Comparison of ENCODE assay signal across 10 mouse cellular contexts in the genomic region with DNA sequence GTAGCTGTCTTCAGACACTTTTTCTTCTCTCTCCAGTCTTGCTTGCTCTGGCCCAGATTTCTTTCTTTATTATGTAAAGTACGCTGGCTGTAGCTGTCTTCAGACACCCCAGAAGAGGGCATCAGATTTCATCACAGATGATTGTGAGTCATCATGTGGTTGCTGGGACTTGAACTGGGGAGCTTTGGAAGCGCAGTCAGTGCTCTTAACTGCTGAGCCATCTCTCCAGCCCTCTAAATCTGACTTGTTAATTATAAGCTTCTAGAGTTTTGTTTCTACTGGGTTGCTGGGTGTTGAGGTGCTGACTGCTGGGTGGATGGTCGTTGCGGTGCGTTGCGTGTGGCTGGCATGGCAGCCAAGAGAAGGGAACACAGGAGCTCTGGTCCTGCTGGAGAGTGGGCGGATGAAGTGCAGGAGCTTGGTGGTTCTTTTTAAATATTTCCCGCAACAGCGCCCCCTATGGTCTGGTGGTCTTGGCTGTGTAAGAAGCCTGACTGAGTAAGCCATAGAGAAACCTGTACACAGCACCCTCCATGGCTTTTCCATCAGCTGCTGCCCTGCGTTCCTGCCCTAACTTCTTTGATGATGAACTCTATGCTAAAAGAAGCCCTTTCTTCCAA. TPM values are rescaled to one million over a fixed set of nuclear protein-coding genes. Genes with fewer than 3 reads are reported as not detected.
DNase-seq lines count a peak whose midpoint lies in the region; ATAC-seq and TF ChIP-seq lines count a peak whose summit lies in the region.
"Had no signal": no experiment of that assay in that cellular context is flagged by ENCODE, and none has a peak within 500 bp of the region (broad histone marks: within the 10 kb centered on the region; RNA-seq: fewer than 3 reads in every experiment).

No protein-coding gene starts in this region.

- no peak overlapping the region for H3K27ac ChIP-seq in intestine, embryonic 14.5 days (ENCODE audit: low read depth)
- no peak overlapping the region for H3K27ac ChIP-seq in intestine, embryonic 16.5 days (ENCODE audit: low read length)
- no peak overlapping the region for H3K27ac ChIP-seq in bone marrow macrophage, adult 2 months (ENCODE audit: insufficient read depth, low read depth, low read length)
- H3K27ac ChIP-seq in liver, embryonic 13.5 days: no peak overlapping the region
- no peak overlapping the region for H3K27ac ChIP-seq in forebrain, embryonic 14.5 days (ENCODE audit: low read depth, low read length)
- H3K27ac ChIP-seq: embryonic facial prominence, embryonic 12.5 days; limb, embryonic 12.5 days had no signal

- H3K4me2 ChIP-seq in intestine, embryonic 14.5 days (ENCODE audit: low read length): no peak overlapping the region
- H3K4me2 ChIP-seq in intestine, embryonic 16.5 days (ENCODE audit: low read depth, low read length): no peak overlapping the region
- no peak overlapping the region for H3K4me2 ChIP-seq in liver, embryonic 13.5 days
- H3K4me2 ChIP-seq in forebrain, embryonic 14.5 days (ENCODE audit: low read length): no peak overlapping the region
- H3K4me2 ChIP-seq: embryonic facial prominence, embryonic 12.5 days; limb, embryonic 12.5 days had no signal

- TF ChIP-seq CTCF in bone marrow macrophage, adult 2 months (IDR thresholded peaks at IDR 0.05; ENCODE audit: low read depth, low read length): peak; percentile 54

- 70% methylated on average over 10 of the region's 10 CpGs for WGBS in intestine, embryonic 14.5 days
- 71% methylated on average over 10 of the region's 10 CpGs for WGBS in intestine, embryonic 16.5 days
- WGBS in liver, embryonic 13.5 days (ENCODE audit: insufficient replicate concordance): 69% methylated on average over 10 of the region's 10 CpGs
- WGBS in forebrain, embryonic 14.5 days: 61% methylated on average over 10 of the region's 10 CpGs

- H3K9me3 ChIP-seq in intestine, embryonic 14.5 days (ENCODE audit: control insufficient read depth, low read length): no peaks in the 10 kb centered on the region
- H3K9me3 ChIP-seq in intestine, embryonic 16.5 days (ENCODE audit: control insufficient read depth, low read length): peaks cover under 1% of the 10 kb centered on the region; the same call in 1 of the 2 replicates
- H3K9me3 ChIP-seq in liver, embryonic 13.5 days (replicated peaks): no peaks in the 10 kb centered on the region
- H3K9me3 ChIP-seq in forebrain, embryonic 14.5 days (replicated peaks; ENCODE audit: control insufficient read depth, low read length): no peaks in the 10 kb centered on the region
- H3K9me3 ChIP-seq: embryonic facial prominence, embryonic 12.5 days; limb, embryonic 12.5 days had no signal

- no peak for ATAC-seq in intestine, embryonic 14.5 days (replicated peaks; ENCODE audit: low FRiP score, low TSS enrichment, low read depth)
- no peak for ATAC-seq in intestine, embryonic 16.5 days
- ATAC-seq in liver, embryonic 13.5 days (ENCODE audit: low read depth): no peak
- ATAC-seq in forebrain, embryonic 14.5 days: no peak

- no peak for TF ChIP-seq POLR2A in bone marrow macrophage, adult 2 months (IDR thresholded peaks at IDR 0.05; ENCODE audit: borderline replicate concordance, low read depth, low read length)

- no peaks in the 10 kb centered on the region for H3K4me1 ChIP-seq in intestine, embryonic 14.5 days (replicated peaks; ENCODE audit: control insufficient read depth, insufficient read depth, low read length)
- no peaks in the 10 kb centered on the region for H3K4me1 ChIP-seq in intestine, embryonic 16.5 days (ENCODE audit: control insufficient read depth, insufficient read depth, low read length)
- H3K4me1 ChIP-seq in bone marrow macrophage, adult 2 months (ENCODE audit: control insufficient read depth, insufficient read depth, low read length): peaks cover 4% of the 10 kb centered on the region; the same call in 1 of the 2 replicates
- H3K4me1 ChIP-seq in liver, embryonic 13.5 days (replicated peaks): no peaks in the 10 kb centered on the region
- H3K4me1 ChIP-seq in forebrain, embryonic 14.5 days (ENCODE audit: control insufficient read depth, insufficient read depth, low read length): no peaks in the 10 kb centered on the region
- H3K4me1 ChIP-seq: embryonic facial prominence, embryonic 12.5 days; limb, embryonic 12.5 days had no signal

- peaks cover 91% of the 10 kb centered on the region for H3K36me3 ChIP-seq in intestine, embryonic 14.5 days (ENCODE audit: control insufficient read depth, insufficient read depth, low read length)
- H3K36me3 ChIP-seq in intestine, embryonic 16.5 days (ENCODE audit: control insufficient read depth, insufficient read depth, low read length): peaks cover 19% of the 10 kb centered on the region
- H3K36me3 ChIP-seq in liver, embryonic 13.5 days: peaks cover 77% of the 10 kb centered on the region
- peaks cover 85% of the 10 kb centered on the region for H3K36me3 ChIP-seq in forebrain, embryonic 14.5 days (ENCODE audit: control insufficient read depth, insufficient read depth, low read length)

- no peak overlapping the region for H3K9ac ChIP-seq in intestine, embryonic 14.5 days (ENCODE audit: low read length)
- H3K9ac ChIP-seq in intestine, embryonic 16.5 days (ENCODE audit: low read depth, low read length): no peak overlapping the region
- no peak overlapping the region for H3K9ac ChIP-seq in liver, embryonic 13.5 days
- H3K9ac ChIP-seq in forebrain, embryonic 14.5 days (ENCODE audit: low read length): no peak overlapping the region
- H3K9ac ChIP-seq: embryonic facial prominence, embryonic 12.5 days; limb, embryonic 12.5 days had no signal

- H3K27me3 ChIP-seq in intestine, embryonic 14.5 days (replicated peaks; ENCODE audit: control insufficient read depth, insufficient read depth, low read length): no peaks in the 10 kb centered on the region
- no peaks in the 10 kb centered on the region for H3K27me3 ChIP-seq in intestine, embryonic 16.5 days (replicated peaks; ENCODE audit: control insufficient read depth, insufficient read depth, low read length)
- no peaks in the 10 kb centered on the region for H3K27me3 ChIP-seq in liver, embryonic 13.5 days
- no peaks in the 10 kb centered on the region for H3K27me3 ChIP-seq in forebrain, embryonic 14.5 days (replicated peaks; ENCODE audit: control insufficient read depth, insufficient read depth, low read length)
- H3K27me3 ChIP-seq: embryonic facial prominence, embryonic 12.5 days; limb, embryonic 12.5 days had no signal

- peak; percentile 60 for DNase-seq in intestine, embryonic 14.5 days (ENCODE audit: low spot score)
- DNase-seq in CD8-positive naive resting alpha-beta T cell, adult 2 months (ENCODE audit: low read depth in 2 of 2, low spot score in 2 of 2): peak; percentile 23 to 57
- peak; percentile 21 for DNase-seq in liver, embryonic 13.5 days
- peak; percentile 56 for DNase-seq in thymus, postnatal 0 days (ENCODE audit: low spot score)
- DNase-seq in forebrain, embryonic 14.5 days (ENCODE audit: low spot score): no peak
- DNase-seq in cerebellum, adult 8-10 months: no peak

- no peak overlapping the region for H3K4me3 ChIP-seq in intestine, embryonic 14.5 days (ENCODE audit: low read depth, low read length)
- no peak overlapping the region for H3K4me3 ChIP-seq in intestine, embryonic 16.5 days (ENCODE audit: low read length)
- no peak overlapping the region for H3K4me3 ChIP-seq in bone marrow macrophage, adult 2 months (ENCODE audit: insufficient read depth, low read length)
- no peak overlapping the region for H3K4me3 ChIP-seq in liver, embryonic 13.5 days (replicated peaks)
- H3K4me3 ChIP-seq in forebrain, embryonic 14.5 days (ENCODE audit: low read depth, low read length): no peak overlapping the region
- H3K4me3 ChIP-seq: embryonic facial prominence, embryonic 12.5 days; limb, embryonic 12.5 days had no signal

RNA-seq across cellular contexts. Expression of a gene that starts 14.8 kb away (rescaled TPM):
- polyA plus RNA-seq in intestine, embryonic 14.5 days (2014; fragmentation: Nextera tagmentation; extraction: Ambion mirVana): 81.9 and 86.6 TPM in 2 replicates
- 97.2 and 103 TPM in 2 replicates for polyA plus RNA-seq in intestine, embryonic 16.5 days (2015; fragmentation: Nextera tagmentation; extraction: Ambion mirVana)
- polyA plus RNA-seq in bone marrow macrophage, adult 2 months (2012; ENCODE audit: insufficient read depth, insufficient read length, missing spikeins): 39.2 and 40.0 TPM in 2 replicates
- 45.2 and 50.6 TPM in 2 replicates for polyA plus RNA-seq in liver, embryonic 13.5 days (2015; fragmentation: Nextera tagmentation; extraction: Ambion mirVana)
- polyA plus RNA-seq in thymus, postnatal 0 days (2015; fragmentation: Nextera tagmentation; extraction: Ambion mirVana): 77.3 and 85.7 TPM in 2 replicates
- 97.8 and 108 TPM in 2 replicates for polyA plus RNA-seq in forebrain, embryonic 14.5 days (2014; fragmentation: Nextera tagmentation; extraction: Ambion mirVana)

RNA-seq across cellular contexts. Expression of a gene that starts 52.7 kb away (rescaled TPM):
- polyA plus RNA-seq in intestine, embryonic 14.5 days (2014; fragmentation: Nextera tagmentation; extraction: Ambion mirVana): 3.9 and 4.8 TPM in 2 replicates
- 3.4 and 3.7 TPM in 2 replicates for polyA plus RNA-seq in intestine, embryonic 16.5 days (2015; fragmentation: Nextera tagmentation; extraction: Ambion mirVana)
- polyA plus RNA-seq in bone marrow macrophage, adult 2 months (2012; ENCODE audit: insufficient read depth, insufficient read length, missing spikeins): 8.1 and 9.2 TPM in 2 replicates
- polyA plus RNA-seq in liver, embryonic 13.5 days (2015; fragmentation: Nextera tagmentation; extraction: Ambion mirVana): 0.29 and 0.49 TPM in 2 replicates
- 1.8 TPM in 2 replicates for polyA plus RNA-seq in thymus, postnatal 0 days (2015; fragmentation: Nextera tagmentation; extraction: Ambion mirVana)
- polyA plus RNA-seq in forebrain, embryonic 14.5 days (2014; fragmentation: Nextera tagmentation; extraction: Ambion mirVana): 0.44 and 0.61 TPM in 2 replicates

RNA-seq across cellular contexts. Expression of a gene that starts 52.8 kb away (rescaled TPM):
- polyA plus RNA-seq in intestine, embryonic 14.5 days (2014; fragmentation: Nextera tagmentation; extraction: Ambion mirVana): 15.3 and 17.3 TPM in 2 replicates
- polyA plus RNA-seq in intestine, embryonic 16.5 days (2015; fragmentation: Nextera tagmentation; extraction: Ambion mirVana): 16.1 and 17.0 TPM in 2 replicates
- 8.7 and 9.8 TPM in 2 replicates for polyA plus RNA-seq in bone marrow macrophage, adult 2 months (2012; ENCODE audit: insufficient read depth, insufficient read length, missing spikeins)
- polyA plus RNA-seq in liver, embryonic 13.5 days (2015; fragmentation: Nextera tagmentation; extraction: Ambion mirVana): 3.1 and 3.2 TPM in 2 replicates
- polyA plus RNA-seq in thymus, postnatal 0 days (2015; fragmentation: Nextera tagmentation; extraction: Ambion mirVana): 22.8 and 26.5 TPM in 2 replicates
- polyA plus RNA-seq in forebrain, embryonic 14.5 days (2014; fragmentation: Nextera tagmentation; extraction: Ambion mirVana): 6.6 and 9.9 TPM in 2 replicates

RNA-seq across cellular contexts. Expression of a gene that starts 59.9 kb away (rescaled TPM):
- polyA plus RNA-seq in intestine, embryonic 14.5 days (2014; fragmentation: Nextera tagmentation; extraction: Ambion mirVana): 17.0 and 19.2 TPM in 2 replicates
- polyA plus RNA-seq in intestine, embryonic 16.5 days (2015; fragmentation: Nextera tagmentation; extraction: Ambion mirVana): 21.2 and 27.6 TPM in 2 replicates
- 12.0 and 12.6 TPM in 2 replicates for polyA plus RNA-seq in bone marrow macrophage, adult 2 months (2012; ENCODE audit: insufficient read depth, insufficient read length, missing spikeins)
- 5.8 and 8.4 TPM in 2 replicates for polyA plus RNA-seq in liver, embryonic 13.5 days (2015; fragmentation: Nextera tagmentation; extraction: Ambion mirVana)
- 5.8 and 7.0 TPM in 2 replicates for polyA plus RNA-seq in thymus, postnatal 0 days (2015; fragmentation: Nextera tagmentation; extraction: Ambion mirVana)
- polyA plus RNA-seq in forebrain, embryonic 14.5 days (2014; fragmentation: Nextera tagmentation; extraction: Ambion mirVana): 7.5 and 11.6 TPM in 2 replicates

RNA-seq across cellular contexts. Expression of a gene that starts 60.0 kb away (rescaled TPM):
- 119 and 123 TPM in 2 replicates for polyA plus RNA-seq in intestine, embryonic 14.5 days (2014; fragmentation: Nextera tagmentation; extraction: Ambion mirVana)
- polyA plus RNA-seq in intestine, embryonic 16.5 days (2015; fragmentation: Nextera tagmentation; extraction: Ambion mirVana): 218 and 226 TPM in 2 replicates
- polyA plus RNA-seq in bone marrow macrophage, adult 2 months (2012; ENCODE audit: insufficient read depth, insufficient read length, missing spikeins): 51.9 and 52.7 TPM in 2 replicates
- 90.3 and 101 TPM in 2 replicates for polyA plus RNA-seq in liver, embryonic 13.5 days (2015; fragmentation: Nextera tagmentation; extraction: Ambion mirVana)
- 128 and 132 TPM in 2 replicates for polyA plus RNA-seq in thymus, postnatal 0 days (2015; fragmentation: Nextera tagmentation; extraction: Ambion mirVana)
- polyA plus RNA-seq in forebrain, embryonic 14.5 days (2014; fragmentation: Nextera tagmentation; extraction: Ambion mirVana): 179 and 184 TPM in 2 replicates

Comparison
In these comparisons a context has a peak if more than half of its experiments do, and no peak if none do; other contexts are left out.
1. DNase-seq: peak in intestine, embryonic 14.5 days (single experiment), CD8-positive naive resting alpha-beta T cell, adult 2 months (2 of 2), liver, embryonic 13.5 days (single experiment) and thymus, postnatal 0 days (single experiment); none in forebrain, embryonic 14.5 days (single experiment) and cerebellum, adult 8-10 months (single experiment).